Mouse (Mus musculus): ENCODE results near the gene Klhl1.

GRCm38 (mm10) chr14:96471812-96472211 is 47.1 kb downstream of the Klhl1 start:
- no peak for TF ChIP-seq CTCF (IDR thresholded peaks at IDR 0.05; ENCODE audit: low read depth)
- no peak for TF ChIP-seq EP300 (IDR thresholded peaks at IDR 0.05; ENCODE audit: low read depth)

Data from liver, postnatal 0 days (tissue).